Mouse (Mus musculus) kidney, adult 9 months (tissue): ENCODE data around the gene Casp14.
"Not testable (repeated sequence)": the region's sequence is repeated elsewhere in the genome, so short reads cannot be mapped to it uniquely, and the experiment has no call there.

Source experiments
- DNase-seq: peaks from one replicate; pipeline ENCODE4 v3.0.0; 2022

The Casp14 gene

GRCm38 (mm10) chr10:78666696-78667095 is 51.4 kb downstream of the Casp14 start:
- DNase-seq = not testable (repeated sequence)

- no peak for DNase-seq
These were observed 53.5 kb downstream of the Casp14 start for GRCm38 (mm10) chr10:78664546-78664945.
